Mouse (Mus musculus) liver, postnatal 0 days (tissue): ENCODE data around the gene Olfr812.
"Not testable (repeated sequence)": the region's sequence is repeated elsewhere in the genome, so short reads cannot be mapped to it uniquely, and the experiment has no call there.

Source experiments
- CTCF ChIP-seq: sonication (generic); IDR thresholded peaks from 2 replicates; pipeline ENCODE4 v1.5.1; 2016; ENCODE audit warnings: antibody characterized with exemption, low read depth
- EP300 ChIP-seq: IDR thresholded peaks from 2 replicates; pipeline ENCODE4 v1.6.1; 2016; ENCODE audit warnings: antibody characterized with exemption, low read depth, mild to moderate bottlenecking

DNA sequence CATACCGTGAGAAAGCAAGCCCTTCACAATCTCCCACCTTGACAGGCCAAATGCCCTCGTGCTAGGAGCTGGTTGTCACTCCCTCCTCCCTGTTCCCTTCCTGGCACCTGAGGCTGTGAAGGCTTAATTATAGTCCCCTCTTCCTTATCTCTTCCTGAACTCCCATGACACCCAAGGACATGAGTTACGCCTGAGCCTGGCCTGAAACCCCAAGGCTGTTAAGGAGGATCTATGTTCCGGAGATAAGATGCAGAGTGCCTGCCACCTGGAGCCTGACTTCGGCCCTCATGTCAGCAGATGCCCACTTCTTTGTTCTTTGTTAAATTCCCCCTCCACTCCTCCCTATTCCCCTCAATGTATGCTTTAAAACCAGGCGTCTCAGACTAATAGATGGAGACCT, 39.6 kb upstream of the Olfr812 start:
- not testable (repeated sequence) for TF ChIP-seq EP300, CTCF
